Comparison of ENCODE assay signal across 9 mouse cellular contexts in genomic region chr4:98563506-98564195, GRCm38 (mm10).
A peak's percentile ranks its signal among the peaks of the same experiment; 100 is the strongest.
DNase-seq lines count a peak whose midpoint lies in the region; ATAC-seq and TF ChIP-seq lines count a peak whose summit lies in the region.
"Had no signal": no experiment of that assay in that cellular context is flagged by ENCODE, and none has a peak within 500 bp of the region (broad histone marks: within the 10 kb centered on the region; RNA-seq: fewer than 3 reads in every experiment).

No protein-coding gene starts in this region.

- no peak for TF ChIP-seq POLR2A in brain, embryonic 14.5 days (IDR thresholded peaks at IDR 0.05; ENCODE audit: borderline replicate concordance, extremely low read depth, insufficient read depth, insufficient read length, poor library complexity, severe bottlenecking)

- no peak overlapping the region for H3K9ac ChIP-seq in forebrain, embryonic 11.5 days (ENCODE audit: low read length)
- peak overlapping the region; percentile 24 for H3K9ac ChIP-seq in heart, embryonic 16.5 days (ENCODE audit: low read length)
- H3K9ac ChIP-seq in lung, embryonic 16.5 days (ENCODE audit: low read length) = no peak overlapping the region

- ATAC-seq in forebrain, embryonic 11.5 days (replicated peaks; ENCODE audit: low FRiP score) = no peak
- peak; percentile 90 for ATAC-seq in heart, embryonic 16.5 days (replicated peaks; ENCODE audit: extremely low read depth, insufficient read depth, low FRiP score)
- peak; percentile 90 for ATAC-seq in lung, embryonic 16.5 days (ENCODE audit: low read depth)
- ATAC-seq: activated CD4-positive, CD25-positive, alpha-beta regulatory T cell, adult 4 months had no signal

- no peak overlapping the region for H3K4me2 ChIP-seq in forebrain, embryonic 11.5 days (ENCODE audit: low read depth, low read length, severe bottlenecking)
- peak overlapping the region; percentile 45 for H3K4me2 ChIP-seq in heart, embryonic 16.5 days (ENCODE audit: low read depth, low read length)
- H3K4me2 ChIP-seq in lung, embryonic 16.5 days (ENCODE audit: low read depth, low read length) = peak overlapping the region; percentile 18

- no peaks in the 10 kb centered on the region for H3K9me3 ChIP-seq in forebrain, embryonic 10.5 days
- no peaks in the 10 kb centered on the region for H3K9me3 ChIP-seq in forebrain, embryonic 11.5 days (ENCODE audit: control insufficient read depth, low read length)
- no peaks in the 10 kb centered on the region for H3K9me3 ChIP-seq in heart, embryonic 16.5 days (replicated peaks; ENCODE audit: control insufficient read depth, low read length)
- no peaks in the 10 kb centered on the region for H3K9me3 ChIP-seq in lung, embryonic 16.5 days (ENCODE audit: control insufficient read depth, low read length)

- no peak overlapping the region for H3K4me3 ChIP-seq in forebrain, embryonic 10.5 days
- H3K4me3 ChIP-seq in forebrain, embryonic 11.5 days (ENCODE audit: low read depth, low read length) = no peak overlapping the region
- H3K4me3 ChIP-seq in heart, embryonic 16.5 days (ENCODE audit: low read length) = no peak overlapping the region
- H3K4me3 ChIP-seq in lung, embryonic 16.5 days (ENCODE audit: low read length) = no peak overlapping the region

- no peak for DNase-seq in forebrain, embryonic 10.5 days (ENCODE audit: extremely low spot score, low spot score)
- DNase-seq in forebrain, embryonic 11.5 days (ENCODE audit: low spot score) = no peak
- DNase-seq in brain, embryonic 14.5 days (ENCODE audit: low read depth) = peak; percentile 80
- no peak for DNase-seq in adrenal gland, adult 2 months
- no peak for DNase-seq in thymus, postnatal 36 days
- no peak for DNase-seq in ovary, adult 18-20 months (ENCODE audit: low spot score)

- no peaks in the 10 kb centered on the region for H3K36me3 ChIP-seq in forebrain, embryonic 10.5 days (replicated peaks)
- H3K36me3 ChIP-seq in forebrain, embryonic 11.5 days (ENCODE audit: control insufficient read depth, insufficient read depth, low read length) = no peaks in the 10 kb centered on the region
- no peaks in the 10 kb centered on the region for H3K36me3 ChIP-seq in heart, embryonic 16.5 days (ENCODE audit: control insufficient read depth, insufficient read depth)
- H3K36me3 ChIP-seq in lung, embryonic 16.5 days (ENCODE audit: control insufficient read depth, insufficient read depth, low read length) = no peaks in the 10 kb centered on the region

- H3K4me1 ChIP-seq in forebrain, embryonic 10.5 days = peaks cover 22% of the 10 kb centered on the region
- no peaks in the 10 kb centered on the region; the same call in 1 of the 2 replicates for H3K4me1 ChIP-seq in forebrain, embryonic 11.5 days (replicated peaks; ENCODE audit: control insufficient read depth, insufficient read depth, low read length)
- H3K4me1 ChIP-seq in heart, embryonic 16.5 days (ENCODE audit: control insufficient read depth, insufficient read depth, low read length) = peaks cover 26% of the 10 kb centered on the region
- peaks cover 31% of the 10 kb centered on the region for H3K4me1 ChIP-seq in lung, embryonic 16.5 days (replicated peaks; ENCODE audit: control insufficient read depth, insufficient read depth, low read length)

- 0 out of 2 replicates have a peak overlapping the region, but pooled peaks have one; percentile 25 for H3K27ac ChIP-seq in forebrain, embryonic 10.5 days
- no peak overlapping the region for H3K27ac ChIP-seq in forebrain, embryonic 11.5 days (ENCODE audit: low read depth, low read length)
- H3K27ac ChIP-seq in heart, embryonic 16.5 days (ENCODE audit: low read length) = peak overlapping the region; percentile 98
- H3K27ac ChIP-seq in lung, embryonic 16.5 days (ENCODE audit: low read length) = peak overlapping the region; percentile 92

- TF ChIP-seq CTCF in brain, embryonic 14.5 days (IDR thresholded peaks at IDR 0.05; ENCODE audit: borderline replicate concordance, extremely low read depth, insufficient read depth, insufficient read length) = no peak

- 90% methylated on average over 10 of the region's 10 CpGs for WGBS in forebrain, embryonic 10.5 days
- WGBS in forebrain, embryonic 11.5 days = 82% methylated on average over 10 of the region's 10 CpGs
- WGBS in heart, embryonic 16.5 days = 29% methylated on average over 10 of the region's 10 CpGs
- 26% methylated on average over 10 of the region's 10 CpGs for WGBS in lung, embryonic 16.5 days

- H3K27me3 ChIP-seq in forebrain, embryonic 10.5 days (ENCODE audit: poor library complexity, severe bottlenecking) = no peaks in the 10 kb centered on the region
- no peaks in the 10 kb centered on the region for H3K27me3 ChIP-seq in forebrain, embryonic 11.5 days (ENCODE audit: control insufficient read depth, insufficient read depth, low read length)
- no peaks in the 10 kb centered on the region for H3K27me3 ChIP-seq in heart, embryonic 16.5 days (ENCODE audit: control insufficient read depth, insufficient read depth, low read length)
- H3K27me3 ChIP-seq in lung, embryonic 16.5 days (ENCODE audit: control insufficient read depth, insufficient read depth, low read depth, low read length) = no peaks in the 10 kb centered on the region
